Mouse (Mus musculus) forebrain, embryonic 14.5 days (tissue): ENCODE data around the gene Myrfl. TPM values are rescaled to one million over a fixed set of nuclear protein-coding genes. Genes with fewer than 3 reads are reported as not detected.

ENCODE experiments used
- ATAC-seq: fragments of 200-750 bp; cut with Nextera tagmentation; 2 replicates; pipeline ENCODE4 v1.8.0; 2017; ENCODE audit warnings: mild to moderate bottlenecking, moderate library complexity
- DNase-seq: peaks from one replicate; pipeline ENCODE4 v3.0.0-alpha.2; 2015; ENCODE audit warnings: low spot score
- H3K27ac ChIP-seq: fragments of 300-500 bp; sonication (generic); 2 replicates; pipeline ENCODE4 v1.5.1; 2014; ENCODE audit warnings: low read depth, mild to moderate bottlenecking, control low read depth, low read length, moderate library complexity
- H3K27me3 ChIP-seq: fragments of 300-500 bp; sonication (generic); replicated peaks from 2 replicates; pipeline ENCODE4 v1.6.1; 2014; ENCODE audit warnings: low read length, control low read depth, mixed read lengths; ENCODE audit not compliant: control insufficient read depth, insufficient read depth
- H3K36me3 ChIP-seq: fragments of 300-500 bp; sonication (generic); 2 replicates; pipeline ENCODE4 v1.6.1; 2014; ENCODE audit warnings: low read length, control low read depth; ENCODE audit not compliant: control insufficient read depth, insufficient read depth
- H3K4me1 ChIP-seq: fragments of 300-500 bp; sonication (generic); 2 replicates; pipeline ENCODE4 v1.6.1; 2014; ENCODE audit warnings: antibody characterized with exemption, low read length, control low read depth; ENCODE audit not compliant: control insufficient read depth, insufficient read depth
- H3K4me2 ChIP-seq: fragments of 300-500 bp; sonication (generic); 2 replicates; pipeline ENCODE4 v1.6.1; 2014; ENCODE audit warnings: mild to moderate bottlenecking, control low read depth, low read length
- H3K4me3 ChIP-seq: fragments of 300-500 bp; sonication (generic); 2 replicates; pipeline ENCODE4 v1.5.1; 2014; ENCODE audit warnings: low read depth, low read length, control low read depth
- H3K9ac ChIP-seq: fragments of 300-500 bp; sonication (generic); 2 replicates; pipeline ENCODE4 v1.6.1; 2014; ENCODE audit warnings: mild to moderate bottlenecking, low read length, control low read depth, moderate library complexity
- H3K9me3 ChIP-seq: fragments of 300-500 bp; sonication (generic); replicated peaks from 2 replicates; pipeline ENCODE4 v1.6.1; 2016; ENCODE audit warnings: low read length, control low read depth, mixed read lengths; ENCODE audit not compliant: control insufficient read depth
- WGBS: fragments of 180-500 bp; shearing (Covaris S2); extraction: QIAGEN DNeasy Blood & Tissue Kit; methylation state at CpG from one replicate; pipeline ENCODE4 v1.1.7; 2014; 5-methylcytosine and 5-hydroxymethylcytosine counted together
- polyA plus RNA-seq: library from polyadenylated mRNA; unstranded; fragments of >200 nt; fragmentation: Nextera tagmentation; extraction: Ambion mirVana; gene quantifications from 2 replicates; pipeline ENCODE4 v1.2.1, GENCODE M21; 2014

Gene Myrfl
- polyA plus RNA-seq, 1 experiment from 2014 or later: 0.06 TPM

- DNase-seq (no peak), ATAC-seq (no peak)
- no peaks in the 10 kb centered on the region for H3K27me3 ChIP-seq
- H3K36me3 ChIP-seq: peaks cover 33% of the 10 kb centered on the region
- no peaks in the 10 kb centered on the region for H3K9me3 ChIP-seq
- H3K4me3 ChIP-seq: no peak overlapping the region
- H3K4me2 ChIP-seq: no peak overlapping the region
- H3K27ac ChIP-seq: no peak overlapping the region
- no peaks in the 10 kb centered on the region for H3K4me1 ChIP-seq
- no peak overlapping the region for H3K9ac ChIP-seq
- 89% methylated on average over 7 of the region's 7 CpGs for WGBS
Measured at GRCm38 (mm10) chr10:116930506-116930905, 33.8 kb upstream of the Myrfl start.

- ATAC-seq: no peak
- no peaks in the 10 kb centered on the region for H3K4me1 ChIP-seq
- no peak overlapping the region for H3K9ac ChIP-seq
- H3K4me2 ChIP-seq: no peak overlapping the region
- no peak for DNase-seq
- no peaks in the 10 kb centered on the region for H3K9me3 ChIP-seq
- H3K36me3 ChIP-seq: peaks cover 42% of the 10 kb centered on the region
- no peak overlapping the region for H3K4me3 ChIP-seq
- H3K27me3 ChIP-seq: no peaks in the 10 kb centered on the region
- 98% methylated on average over 3 of the region's 3 CpGs for WGBS
- no peak overlapping the region for H3K27ac ChIP-seq
Measured at GRCm38 (mm10) chr10:116928826-116929225, 32.1 kb upstream of the Myrfl start.

- no peak overlapping the region for H3K27ac ChIP-seq
- H3K27me3 ChIP-seq: no peaks in the 10 kb centered on the region
- peaks cover 39% of the 10 kb centered on the region for H3K36me3 ChIP-seq
- no peak overlapping the region for H3K4me3 ChIP-seq
- no peak for ATAC-seq
- no peak for DNase-seq
- H3K9me3 ChIP-seq: no peaks in the 10 kb centered on the region
- no peaks in the 10 kb centered on the region for H3K4me1 ChIP-seq
- H3K4me2 ChIP-seq: no peak overlapping the region
- no peak overlapping the region for H3K9ac ChIP-seq
- 81% methylated on average over 11 of the region's 11 CpGs for WGBS
Measured at GRCm38 (mm10) chr10:116926428-116927113, 29.9 kb upstream of the Myrfl start.

- no peak for ATAC-seq
- Histone ChIP-seq H3K27ac (no peak overlapping the region), H3K27me3 (no peaks in the 10 kb centered on the region), H3K4me3 (no peak overlapping the region), H3K9me3 (no peaks in the 10 kb centered on the region), H3K4me1 (no peaks in the 10 kb centered on the region), H3K36me3 (peaks cover 34% of the 10 kb centered on the region), H3K9ac (no peak overlapping the region), H3K4me2 (no peak overlapping the region)
- no peak for DNase-seq
- WGBS: 95% methylated on average over 19 of the region's 19 CpGs
Measured at GRCm38 (mm10) chr10:116923651-116924495, 27.2 kb upstream of the Myrfl start.

GRCm38 (mm10) chr10:116922161-116922560 is 25.4 kb upstream of the Myrfl start:
- no peak overlapping the region for H3K9ac ChIP-seq
- ATAC-seq: no peak
- no peaks in the 10 kb centered on the region for H3K4me1 ChIP-seq
- H3K9me3 ChIP-seq: no peaks in the 10 kb centered on the region
- no peak overlapping the region for H3K4me3 ChIP-seq
- no peak for DNase-seq
- peaks cover 38% of the 10 kb centered on the region for H3K36me3 ChIP-seq
- H3K4me2 ChIP-seq: no peak overlapping the region
- no peaks in the 10 kb centered on the region for H3K27me3 ChIP-seq
- H3K27ac ChIP-seq: no peak overlapping the region
- 93% methylated on average over 15 of the region's 15 CpGs for WGBS

- no peaks in the 10 kb centered on the region for H3K27me3 ChIP-seq
- 92% methylated on average over 15 of the region's 15 CpGs for WGBS
- ATAC-seq: no peak
- H3K4me1 ChIP-seq: no peaks in the 10 kb centered on the region
- no peak overlapping the region for H3K4me3 ChIP-seq
- H3K27ac ChIP-seq: no peak overlapping the region
- no peak overlapping the region for H3K9ac ChIP-seq
- no peak for DNase-seq
- H3K9me3 ChIP-seq: no peaks in the 10 kb centered on the region
- H3K36me3 ChIP-seq: peaks cover 33% of the 10 kb centered on the region
- no peak overlapping the region for H3K4me2 ChIP-seq
Measured at GRCm38 (mm10) chr10:116921416-116921815, 24.7 kb upstream of the Myrfl start.

- WGBS: 95% methylated on average over 8 of the region's 8 CpGs
Measured at GRCm38 (mm10) chr10:116920641-116921040, 23.9 kb upstream of the Myrfl start.

GRCm38 (mm10) chr10:116919368-116920317 is 22.9 kb upstream of the Myrfl start:
- Histone ChIP-seq H3K4me1 (no peaks in the 10 kb centered on the region), H3K27me3 (no peaks in the 10 kb centered on the region), H3K4me2 (no peak overlapping the region), H3K9ac (no peak overlapping the region), H3K4me3 (no peak overlapping the region), H3K9me3 (no peaks in the 10 kb centered on the region), H3K36me3 (peaks cover 37% of the 10 kb centered on the region), H3K27ac (no peak overlapping the region)
- ATAC-seq (no peak), DNase-seq (no peak)
- WGBS: 92% methylated on average over 25 of the region's 25 CpGs

More at GRCm38 (mm10) chr10:116920641-116921040, 23.9 kb upstream of the Myrfl start:
- Histone ChIP-seq H3K4me3 (no peak overlapping the region), H3K27me3 (no peaks in the 10 kb centered on the region), H3K9me3 (no peaks in the 10 kb centered on the region), H3K9ac (no peak overlapping the region), H3K4me2 (no peak overlapping the region), H3K36me3 (peaks cover 33% of the 10 kb centered on the region), H3K4me1 (no peaks in the 10 kb centered on the region), H3K27ac (no peak overlapping the region)
- DNase-seq (no peak), ATAC-seq (no peak)
